Mouse (Mus musculus): ENCODE measurements around the gene Oasl2. TPM values are rescaled to one million over a fixed set of nuclear protein-coding genes. Genes with fewer than 3 reads are reported as not detected.
"Not testable (repeated sequence)": the region's sequence is repeated elsewhere in the genome, so short reads cannot be mapped to it uniquely, and the experiment has no call there.

Gene Oasl2
- total RNA-seq (2015; ENCODE audit: low replicate concordance), result 95.3 and 131 TPM in 2 replicates
- total RNA-seq (2017; ENCODE audit: low replicate concordance), result 94.0 and 102 TPM in 2 replicates

DNA sequence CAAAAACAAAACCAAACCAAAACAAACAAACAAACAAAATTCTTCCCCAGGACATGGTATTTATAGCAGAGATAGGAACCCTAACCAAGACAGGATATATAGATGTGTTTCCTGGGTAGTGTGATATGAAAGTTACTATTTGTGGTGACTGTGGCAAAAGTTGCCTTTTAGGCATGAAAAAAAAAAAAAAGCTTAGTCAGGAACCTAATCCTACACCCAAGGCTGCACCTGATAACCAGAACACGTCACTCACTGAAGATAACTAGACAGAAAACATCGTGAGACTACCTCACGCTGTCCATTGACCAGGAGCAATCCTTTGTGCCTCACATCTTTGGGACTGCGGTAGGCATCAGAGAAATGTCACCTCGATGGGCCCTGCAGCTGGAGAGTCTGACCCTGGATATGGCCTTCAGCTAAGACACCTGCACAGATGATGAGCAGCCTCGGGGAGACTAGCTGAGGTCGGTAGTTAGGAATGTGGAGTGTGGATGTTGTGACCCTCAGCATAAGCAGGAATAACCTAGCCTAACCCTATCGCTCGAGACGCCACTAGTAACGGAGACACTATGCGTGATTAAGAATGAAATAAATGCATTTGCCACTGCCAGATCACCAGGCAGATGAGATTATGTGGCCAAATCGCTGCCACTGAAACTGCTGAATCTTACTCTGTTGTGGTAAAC, at the start of gene Oasl2:
Gene Oasl2 (plus strand): TSS at position 249 of the 686 bp plus-strand sequence.
- ATAC-seq (replicated peaks; ENCODE audit: low FRiP score, poor library complexity, severe bottlenecking), result peak; percentile 94

DNA sequence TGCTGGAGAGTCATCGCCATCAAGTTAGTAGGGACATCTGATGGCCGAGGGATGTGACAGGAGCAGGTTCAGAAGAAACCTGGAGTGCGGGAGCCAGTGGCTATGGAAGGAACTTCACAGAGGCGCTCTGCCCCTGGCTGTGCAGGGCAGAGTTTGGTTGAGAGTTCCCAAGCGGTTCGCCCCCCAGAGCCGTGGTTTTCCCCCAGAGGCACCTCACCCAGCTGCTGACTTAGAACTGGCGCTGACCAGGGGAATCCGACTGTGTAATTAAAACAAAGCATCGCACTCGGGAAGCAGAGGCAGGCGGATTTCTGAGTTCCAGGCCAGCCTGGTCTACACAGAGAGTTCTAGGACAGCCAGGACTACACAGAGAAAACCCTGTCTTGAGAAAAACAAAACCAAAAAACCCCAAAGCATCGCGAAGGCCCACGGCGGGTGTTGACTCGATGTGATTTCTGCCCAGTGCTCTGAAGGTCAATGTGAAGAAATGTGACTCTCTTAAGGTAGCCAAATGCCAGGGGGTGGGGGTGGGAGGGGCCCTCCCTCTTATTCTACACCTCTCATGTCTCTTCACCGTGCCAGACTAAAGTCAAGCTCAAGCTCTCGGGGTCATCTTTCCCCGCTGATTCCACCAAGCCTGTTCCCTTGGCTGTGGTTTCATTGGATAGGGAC, 45.0 kb upstream of the Oasl2 start:
- ATAC-seq (replicated peaks; ENCODE audit: low FRiP score, poor library complexity, severe bottlenecking), result no peak

DNA sequence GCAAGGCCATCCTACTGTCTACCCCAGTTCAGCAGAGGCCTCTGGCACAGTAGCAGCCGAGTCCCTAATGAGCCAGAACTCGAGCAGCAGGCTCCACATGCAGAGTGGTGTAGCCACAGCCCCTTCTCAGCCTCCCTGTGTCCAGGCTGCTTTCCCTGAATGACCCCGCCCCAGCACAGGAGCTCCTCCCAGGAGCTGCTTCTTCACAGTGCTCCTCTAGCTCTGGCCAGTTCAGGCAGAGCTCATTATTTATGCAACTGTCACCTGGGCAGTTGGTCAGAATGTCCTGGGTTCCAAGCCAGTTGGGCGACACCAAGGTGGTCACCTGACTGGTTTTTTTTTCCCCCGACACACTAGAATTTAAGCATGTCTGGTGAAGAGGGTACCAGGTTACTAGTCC, 43.4 kb upstream of the Oasl2 start, which contains the start of gene 4930519G04Rik:
Gene 4930519G04Rik (plus strand): TSS at position 301 of the 400 bp plus-strand sequence.
- not testable (repeated sequence) for ATAC-seq (replicated peaks; ENCODE audit: low FRiP score, poor library complexity, severe bottlenecking)

DNA sequence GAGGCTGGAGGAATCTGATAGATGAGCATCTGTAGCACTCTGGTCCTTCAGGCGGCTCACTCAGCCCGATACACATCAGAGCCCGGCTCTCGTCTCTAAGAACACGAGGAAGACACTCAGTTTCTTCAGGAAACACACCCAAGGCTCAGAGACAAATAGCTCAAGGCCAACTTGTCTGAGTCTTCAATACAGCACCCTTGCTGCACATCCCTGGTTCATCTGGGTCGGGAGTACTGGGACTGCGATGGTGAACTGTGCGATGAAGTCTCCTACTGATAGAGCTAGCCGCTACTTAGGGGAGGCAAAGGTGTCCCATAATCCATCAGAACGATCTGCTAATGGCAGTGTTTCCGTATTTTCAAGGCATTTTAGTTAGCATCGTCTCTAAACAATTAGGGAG, 38.2 kb upstream of the Oasl2 start, which contains the start of gene Gm9936:
Gene Gm9936 (minus strand): TSS at position 101 of the 400 bp plus-strand sequence.
- no peak for ATAC-seq (replicated peaks; ENCODE audit: low FRiP score, poor library complexity, severe bottlenecking)

DNA sequence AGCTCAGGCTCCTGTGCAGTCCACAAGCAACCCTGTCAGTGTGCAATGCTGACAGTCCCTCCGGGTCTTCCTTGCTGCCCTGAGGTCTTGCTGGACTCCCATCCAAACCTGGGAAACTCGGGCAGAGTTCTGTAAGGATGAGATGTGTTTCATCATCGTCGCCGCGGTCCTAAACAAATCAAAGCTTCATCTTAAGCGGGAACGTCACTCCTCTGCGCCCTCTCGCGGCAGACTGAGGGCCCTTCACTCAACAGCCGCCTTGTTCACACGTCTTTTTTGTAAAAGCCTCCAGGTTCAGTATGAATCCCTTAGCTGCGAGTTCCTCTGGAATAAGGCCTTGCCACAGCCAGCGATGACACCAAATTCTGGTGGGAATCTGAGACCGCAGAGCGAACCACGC, 37.5 kb upstream of the Oasl2 start:
- ATAC-seq (replicated peaks; ENCODE audit: low FRiP score, poor library complexity, severe bottlenecking), result 0 out of 2 replicates have a peak, but pooled peaks have one; percentile 60

DNA sequence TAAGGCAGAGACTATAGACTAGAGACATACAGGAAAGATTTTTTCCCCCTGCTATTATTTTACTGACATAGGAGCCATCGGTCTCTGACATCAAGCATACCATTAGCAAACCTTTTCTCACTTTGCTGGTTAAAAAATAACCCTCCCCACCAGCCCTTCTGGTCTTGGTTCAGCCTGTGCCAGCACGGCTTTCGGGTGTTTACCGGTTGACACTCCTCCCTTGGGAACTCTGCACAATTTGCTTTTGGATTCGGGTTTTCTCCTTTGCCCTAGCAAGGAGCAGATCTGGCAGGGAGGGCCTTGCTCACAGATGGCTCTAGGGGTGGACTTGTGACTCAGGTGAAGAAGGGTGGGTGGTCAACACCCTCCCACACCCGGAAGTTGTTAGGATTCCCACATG, 35.0 kb upstream of the Oasl2 start:
- no peak for ATAC-seq (replicated peaks; ENCODE audit: low FRiP score, poor library complexity, severe bottlenecking)

DNA sequence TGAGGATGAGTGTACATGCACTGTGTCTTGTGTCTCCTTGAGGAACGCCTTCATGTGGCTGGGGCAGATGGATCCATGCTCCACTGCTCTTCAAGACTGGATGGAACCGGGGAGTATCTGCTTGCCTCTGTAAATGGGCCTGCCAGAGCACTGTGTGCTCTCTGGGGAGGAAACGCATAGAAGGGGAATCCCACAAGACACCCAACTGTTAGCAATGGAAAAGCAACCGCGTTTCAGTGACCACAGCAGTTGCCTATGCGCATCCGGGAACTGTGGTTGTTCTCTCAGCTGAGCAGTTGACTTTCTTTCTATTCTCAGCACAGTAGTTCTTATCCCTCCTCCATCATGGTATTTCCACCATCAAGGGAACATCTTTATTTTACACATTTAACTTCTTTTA, 31.9 kb upstream of the Oasl2 start:
- ATAC-seq (replicated peaks; ENCODE audit: low FRiP score, poor library complexity, severe bottlenecking), result no peak

DNA sequence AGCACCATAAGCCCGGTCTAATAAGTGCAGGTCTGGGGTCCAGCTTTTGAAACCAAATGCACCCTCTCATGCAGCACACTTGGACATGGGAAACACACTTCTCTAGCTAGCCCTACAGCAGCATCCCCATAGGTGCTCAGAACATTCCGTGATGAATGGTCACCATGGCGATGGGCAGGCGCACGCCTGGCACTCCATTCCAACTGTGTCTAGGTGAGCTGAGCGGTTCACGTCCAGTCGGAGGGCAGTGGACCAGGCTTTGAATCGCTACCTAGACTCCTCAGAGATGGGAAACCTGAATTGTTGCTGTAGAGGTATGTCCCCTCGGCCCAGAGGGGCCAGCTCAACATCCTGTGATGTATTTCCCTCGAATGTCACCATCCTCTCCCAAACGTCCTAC, 31.5 kb upstream of the Oasl2 start:
- ATAC-seq (replicated peaks; ENCODE audit: low FRiP score, poor library complexity, severe bottlenecking), result no peak

DNA sequence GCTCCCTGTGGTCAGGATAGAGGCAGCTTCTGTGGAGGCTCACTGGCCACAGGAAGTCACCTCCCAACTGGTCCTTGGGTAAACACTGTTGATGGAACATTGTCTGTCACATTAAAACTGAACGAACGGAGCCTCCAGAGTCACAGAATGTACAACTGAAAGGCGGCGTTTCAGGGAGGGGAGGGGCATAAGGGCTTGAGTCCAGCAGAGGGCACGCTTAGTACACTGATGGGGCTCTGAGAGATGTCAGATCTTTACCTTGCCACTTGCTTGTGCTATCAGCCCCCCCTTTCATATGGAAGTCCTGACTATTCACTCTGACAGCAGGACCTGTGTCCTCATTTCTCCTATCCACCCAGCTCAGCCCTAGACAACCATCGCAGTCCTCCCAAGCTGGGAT, 20.9 kb upstream of the Oasl2 start:
- no peak for ATAC-seq (replicated peaks; ENCODE audit: low FRiP score, poor library complexity, severe bottlenecking)

DNA sequence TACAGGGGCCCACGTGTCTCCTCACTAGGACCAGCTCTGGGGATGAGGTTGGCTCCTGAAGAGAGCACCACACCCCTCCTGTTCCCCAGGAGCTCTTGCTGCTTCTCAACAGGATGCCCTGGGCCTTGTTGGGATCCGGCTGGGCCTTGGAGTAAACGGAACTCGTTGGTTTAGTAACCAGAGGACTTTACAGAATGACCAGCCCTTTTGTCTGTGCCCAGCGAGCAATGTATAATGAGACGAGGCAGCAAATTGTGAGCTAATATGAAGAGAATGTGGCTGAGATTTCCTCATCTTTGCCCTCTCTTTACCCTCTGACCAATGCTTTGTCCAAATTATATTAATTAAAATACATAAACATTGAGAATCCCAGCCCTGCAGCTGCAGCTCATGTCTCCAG, 20.4 kb upstream of the Oasl2 start:
- no peak for ATAC-seq (replicated peaks; ENCODE audit: low FRiP score, poor library complexity, severe bottlenecking)

DNA sequence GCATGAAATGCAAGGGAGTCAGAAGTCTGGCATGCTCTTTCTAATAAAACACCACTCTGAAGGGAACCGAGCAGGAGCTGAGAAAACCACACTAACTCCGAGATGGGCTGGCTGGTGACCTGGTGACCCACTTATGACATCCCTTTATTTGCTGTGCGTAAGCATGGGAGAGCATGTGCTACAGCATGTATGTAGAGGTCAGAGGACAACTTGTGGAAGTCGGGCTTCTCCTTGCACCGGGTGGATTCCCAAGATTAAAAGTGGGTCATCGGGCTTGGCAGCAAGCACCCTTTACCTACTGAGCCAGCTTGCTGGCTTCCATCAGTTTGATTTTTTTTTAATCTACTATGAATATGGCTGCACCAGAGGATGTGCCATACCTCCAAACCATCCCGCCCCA, 19.2 kb upstream of the Oasl2 start:
- ATAC-seq (replicated peaks; ENCODE audit: low FRiP score, poor library complexity, severe bottlenecking), result no peak

DNA sequence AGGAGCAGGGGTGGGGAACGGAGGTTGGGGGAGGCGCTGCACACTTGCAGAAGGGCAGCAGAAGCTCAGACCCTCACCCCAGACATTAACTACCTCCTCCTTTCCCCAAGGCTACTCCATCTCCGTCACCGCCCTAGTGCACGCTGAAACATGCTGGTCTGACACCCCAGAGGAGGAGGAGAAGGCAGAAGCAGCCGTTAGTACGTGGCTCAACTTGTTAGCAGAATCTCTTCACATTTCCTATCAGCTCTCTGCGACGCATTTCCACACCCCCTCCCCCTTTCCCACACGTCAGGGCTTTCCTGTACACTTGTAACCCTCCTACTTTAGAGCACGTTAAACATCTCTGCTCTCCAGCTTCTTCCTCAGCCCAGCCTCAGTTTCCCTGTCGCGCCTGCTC, 17.3 kb upstream of the Oasl2 start:
- no peak for ATAC-seq (replicated peaks; ENCODE audit: low FRiP score, poor library complexity, severe bottlenecking)

DNA sequence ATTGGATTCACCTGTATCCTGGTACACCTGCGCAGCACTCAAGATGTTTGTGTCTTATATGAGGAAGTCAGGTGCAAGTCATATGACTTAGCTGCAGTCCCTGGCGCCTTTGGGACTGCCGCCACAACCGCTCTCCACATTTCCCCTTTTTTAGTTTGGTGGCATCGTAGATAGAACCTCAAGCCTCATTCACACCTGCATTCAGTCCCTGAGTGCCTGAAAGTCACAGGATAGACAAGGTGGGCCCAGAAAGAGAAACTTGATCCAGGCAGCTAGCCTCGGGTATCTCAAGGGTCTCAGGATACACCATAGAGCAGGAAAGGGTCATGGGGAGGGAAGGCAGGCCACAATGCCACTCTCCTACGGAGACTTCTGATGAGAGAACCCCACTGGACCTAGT, 14.4 kb upstream of the Oasl2 start:
- ATAC-seq (replicated peaks; ENCODE audit: low FRiP score, poor library complexity, severe bottlenecking), result not testable (repeated sequence)

DNA sequence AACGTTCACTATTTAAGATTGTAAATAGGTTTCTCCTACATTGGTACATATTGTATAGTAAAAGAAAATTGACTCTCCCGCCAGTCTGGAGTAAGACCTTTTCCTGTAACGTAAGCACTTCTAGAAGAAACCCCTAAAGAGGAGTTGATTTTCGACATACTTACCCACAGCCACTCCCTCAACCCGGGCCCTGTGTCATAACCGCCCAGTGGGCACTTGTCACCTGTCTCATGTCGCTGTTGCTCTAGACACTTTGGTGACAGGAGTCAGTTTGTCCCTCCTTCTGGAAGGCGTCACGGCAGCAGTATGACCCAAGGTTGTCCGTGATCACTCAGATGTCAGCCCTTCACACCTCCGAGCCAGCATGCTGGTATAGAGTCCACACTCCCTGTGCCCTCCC, 13.7 kb upstream of the Oasl2 start:
- ATAC-seq (replicated peaks; ENCODE audit: low FRiP score, poor library complexity, severe bottlenecking), result no peak

DNA sequence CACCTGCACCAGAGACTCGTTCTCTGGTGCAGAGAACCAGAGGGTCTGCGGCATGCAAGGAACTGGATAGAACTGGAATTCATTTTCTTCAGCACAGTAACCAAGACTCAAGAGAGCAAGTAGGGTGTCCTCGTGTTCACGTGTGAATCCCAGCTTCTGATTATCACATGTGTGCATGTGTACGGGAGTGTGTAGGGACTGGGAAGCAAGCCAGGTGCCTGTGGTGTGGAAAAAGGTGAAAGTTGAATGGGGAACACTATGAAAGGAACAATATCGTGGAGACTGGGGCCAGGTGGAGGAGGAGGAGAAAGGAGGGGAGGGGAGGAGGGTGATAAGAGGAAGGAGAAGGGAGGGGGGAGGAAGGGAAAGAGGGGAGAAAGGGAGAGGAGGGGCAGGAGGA, 9.9 kb upstream of the Oasl2 start:
- no peak for ATAC-seq (replicated peaks; ENCODE audit: low FRiP score, poor library complexity, severe bottlenecking)

DNA sequence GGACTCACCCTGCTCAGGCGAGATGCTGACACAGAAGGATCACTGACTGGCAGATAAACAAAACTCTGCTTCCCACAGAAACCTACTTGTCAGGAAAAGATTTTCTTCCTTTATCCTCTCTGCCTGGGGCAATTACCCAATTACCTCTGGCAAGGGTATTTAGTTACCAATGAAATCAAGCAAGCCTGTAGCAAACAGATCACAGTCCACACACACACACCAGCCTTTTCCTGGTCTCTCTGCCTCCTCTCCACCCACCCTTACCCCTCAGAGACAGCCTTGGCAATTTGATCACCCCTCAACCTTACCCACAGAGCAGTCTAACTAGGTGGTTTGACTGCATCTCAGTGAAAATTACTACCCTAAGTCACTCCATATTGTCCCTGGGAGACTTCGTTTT, 7.7 kb upstream of the Oasl2 start:
- ATAC-seq (replicated peaks; ENCODE audit: low FRiP score, poor library complexity, severe bottlenecking), result no peak; the same call in 1 of the 2 replicates

DNA sequence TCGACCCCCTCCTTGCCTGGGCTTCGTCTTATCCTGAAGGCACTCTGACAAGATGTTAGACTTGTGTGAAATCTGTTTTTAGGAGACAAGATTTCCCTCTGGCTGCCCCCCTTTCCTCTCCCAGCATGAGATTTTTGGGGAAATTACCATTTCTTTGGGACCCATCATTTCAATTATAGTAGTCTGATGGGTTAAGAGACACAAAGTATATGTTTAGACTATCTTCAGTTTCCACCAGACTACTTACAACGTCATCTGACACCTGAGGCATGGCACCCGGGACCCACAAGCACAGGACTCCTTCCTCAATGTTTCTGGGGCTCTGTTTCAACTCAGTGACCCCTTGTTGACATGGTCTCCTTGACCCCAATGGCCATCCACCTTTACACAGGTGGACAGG, 1.2 kb upstream of the Oasl2 start:
- no peak for ATAC-seq (replicated peaks; ENCODE audit: low FRiP score, poor library complexity, severe bottlenecking)

DNA sequence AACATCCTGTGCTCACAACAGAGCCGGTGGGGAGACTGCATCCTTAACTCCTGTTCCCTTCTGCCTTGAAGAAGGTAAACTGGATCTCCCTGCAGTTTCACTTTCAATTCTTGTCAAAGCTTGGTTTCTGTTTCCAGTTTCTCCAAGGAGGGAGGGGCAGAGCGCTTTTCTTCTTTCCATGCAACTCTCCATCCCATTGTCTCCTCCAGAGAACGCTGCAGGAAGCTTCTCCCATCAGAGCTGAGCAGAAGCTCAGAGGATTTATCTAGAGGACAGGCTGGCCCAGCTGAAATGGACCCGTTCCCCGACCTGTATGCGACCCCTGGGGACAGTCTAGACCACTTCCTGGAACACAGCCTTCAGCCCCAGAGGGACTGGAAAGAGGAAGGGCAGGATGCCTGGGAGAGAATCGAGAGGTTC, 648 bp downstream of the Oasl2 start:
- peak; percentile 60 for ATAC-seq (replicated peaks; ENCODE audit: low FRiP score, poor library complexity, severe bottlenecking)

DNA sequence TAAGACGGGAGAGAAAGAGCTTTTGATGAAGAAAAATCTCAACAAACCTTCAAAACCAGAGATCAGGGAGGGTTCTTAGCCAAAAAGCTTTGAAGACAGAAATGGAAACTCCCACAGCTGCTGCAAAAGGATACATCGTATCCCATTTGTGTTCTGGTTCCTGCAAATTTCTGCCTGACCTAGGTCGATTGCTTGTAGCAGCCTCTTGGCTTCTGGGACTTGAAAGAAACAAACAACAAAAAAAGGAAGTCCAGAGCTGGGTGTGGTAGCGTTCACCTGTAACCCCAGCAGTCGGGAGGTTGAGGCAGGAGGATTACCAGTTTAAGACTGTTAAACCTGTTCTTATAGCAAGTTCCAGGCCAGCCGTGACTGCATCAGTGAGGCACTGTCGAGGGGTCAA, 2.1 kb downstream of the Oasl2 start:
- ATAC-seq (replicated peaks; ENCODE audit: low FRiP score, poor library complexity, severe bottlenecking), result no peak

DNA sequence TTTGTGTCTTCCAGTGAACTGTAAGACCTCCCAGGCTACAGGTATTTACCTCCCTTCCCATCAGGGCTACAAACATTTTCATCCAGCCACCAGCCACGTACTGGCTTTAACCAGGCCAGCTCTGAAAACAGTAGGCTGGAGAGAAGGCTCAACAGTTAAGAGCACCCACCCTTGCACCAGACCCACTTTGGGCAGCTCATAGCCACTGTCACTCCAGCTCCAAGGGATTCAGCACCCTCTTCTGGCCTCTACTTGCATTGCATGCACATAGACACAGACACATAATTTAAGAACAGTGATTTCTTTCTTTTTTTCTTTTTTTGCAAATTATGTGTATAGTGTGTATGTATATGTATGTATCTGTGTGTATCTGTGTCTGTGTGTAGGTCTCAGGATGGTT, 5.7 kb downstream of the Oasl2 start:
- peak; percentile 73 for ATAC-seq (replicated peaks; ENCODE audit: low FRiP score, poor library complexity, severe bottlenecking)

DNA sequence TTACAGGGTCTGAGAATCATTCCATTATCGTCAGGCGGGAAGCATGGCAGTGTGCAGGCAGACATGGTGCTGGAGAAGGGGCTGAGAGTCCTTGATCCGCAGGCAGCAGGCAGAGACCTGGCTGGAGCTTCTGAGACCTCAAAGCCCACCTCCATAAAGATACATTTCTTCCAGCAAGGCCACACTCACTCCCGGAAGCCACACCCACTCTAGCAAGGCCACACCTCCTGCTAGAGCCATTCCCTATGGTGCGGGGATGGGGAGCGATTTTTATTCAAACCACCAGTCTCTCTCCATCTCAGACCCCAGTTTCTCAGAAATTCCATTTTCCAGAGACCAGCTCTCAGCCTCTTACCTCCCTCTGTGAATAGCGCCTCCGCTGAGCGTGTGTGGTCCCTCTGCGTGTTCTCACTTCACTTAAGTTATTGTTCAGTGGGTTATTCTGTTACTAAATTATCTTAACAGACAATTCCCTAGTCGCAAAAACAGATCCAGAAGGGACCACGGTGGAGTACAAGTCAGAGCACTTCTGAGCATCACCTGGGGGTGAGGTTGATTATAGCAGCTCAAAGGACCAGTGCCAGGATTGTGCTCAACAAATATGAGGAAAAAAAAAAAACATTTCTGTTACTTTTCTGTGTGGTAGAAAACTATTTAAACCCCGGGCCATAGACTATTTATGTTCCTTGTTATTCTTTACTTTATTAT, 12.0 kb downstream of the Oasl2 start:
- ATAC-seq (replicated peaks; ENCODE audit: low FRiP score, poor library complexity, severe bottlenecking), result no peak
